Mouse (Mus musculus): ENCODE results near the gene Lrsam1.
A peak's percentile ranks its signal among the peaks of the same experiment; 100 is the strongest.
"Not testable (repeated sequence)": the region's sequence is repeated elsewhere in the genome, so short reads cannot be mapped to it uniquely, and the experiment has no call there.

Gene Lrsam1

GRCm38 (mm10) chr2:32961192-32961995 is at the start of gene Lrsam1, which contains the start of gene Rpl12:
Lrsam1 (minus strand) TSS chr2:32961614.
Rpl12 (plus strand) TSS chr2:32961559.
- DNase-seq, result peak; percentile 96 to 97

GRCm38 (mm10) chr2:33009055-33009454 is 47.6 kb upstream of the Lrsam1 start:
- DNase-seq, result not testable (repeated sequence)

- DNase-seq, result peak; percentile 80 to 81
These were observed 43.6 kb upstream of the Lrsam1 start for GRCm38 (mm10) chr2:33005041-33005440.

- DNase-seq, result no peak
These were observed 40.7 kb upstream of the Lrsam1 start for GRCm38 (mm10) chr2:33002144-33002543.

GRCm38 (mm10) chr2:32999752-33000151 is 38.3 kb upstream of the Lrsam1 start:
- DNase-seq, result no peak

GRCm38 (mm10) chr2:32997792-32998191 is 36.4 kb upstream of the Lrsam1 start:
- no peak for DNase-seq

GRCm38 (mm10) chr2:32997081-32997480 is 35.7 kb upstream of the Lrsam1 start:
- peak; percentile 79 to 83 for DNase-seq

- no peak for DNase-seq
These were observed 30.7 kb upstream of the Lrsam1 start for GRCm38 (mm10) chr2:32992130-32992529.

GRCm38 (mm10) chr2:32990167-32990832 is 28.9 kb upstream of the Lrsam1 start:
- DNase-seq, result peak in 1 of 2 experiments; percentile 48

GRCm38 (mm10) chr2:32989376-32989775 is 28.0 kb upstream of the Lrsam1 start:
- DNase-seq, result peak; percentile 62 to 66

GRCm38 (mm10) chr2:32985844-32986243 is 24.4 kb upstream of the Lrsam1 start:
- DNase-seq, result no peak

- no peak for DNase-seq
These were observed 22.2 kb upstream of the Lrsam1 start for GRCm38 (mm10) chr2:32983617-32984016.

- DNase-seq, result no peak
These were observed 21.3 kb upstream of the Lrsam1 start for GRCm38 (mm10) chr2:32982700-32983099.

- DNase-seq, result peak; percentile 93 to 95
These were observed 20.4 kb upstream of the Lrsam1 start, which contains the start of gene Slc2a8 for GRCm38 (mm10) chr2:32981725-32982271. Slc2a8 (minus strand) TSS chr2:32982083.

GRCm38 (mm10) chr2:32981281-32981680 is 19.9 kb upstream of the Lrsam1 start:
- peak in 1 of 2 experiments; percentile 42 for DNase-seq

- peak in 1 of 2 experiments; percentile 54 for DNase-seq
These were observed 18.3 kb upstream of the Lrsam1 start for GRCm38 (mm10) chr2:32979675-32980074.

GRCm38 (mm10) chr2:32978675-32979074 is 17.3 kb upstream of the Lrsam1 start:
- DNase-seq, result no peak

- DNase-seq, result no peak
These were observed 15.7 kb upstream of the Lrsam1 start for GRCm38 (mm10) chr2:32977114-32977513.

GRCm38 (mm10) chr2:32974216-32974615 is 12.8 kb upstream of the Lrsam1 start:
- peak in 1 of 2 experiments; percentile 57 for DNase-seq

GRCm38 (mm10) chr2:32971235-32971634 is 9.8 kb upstream of the Lrsam1 start:
- DNase-seq, result peak; percentile 85 to 87

- no peak for DNase-seq
These were observed 7.9 kb upstream of the Lrsam1 start for GRCm38 (mm10) chr2:32969326-32969725.

GRCm38 (mm10) chr2:32968024-32968614 is 6.7 kb upstream of the Lrsam1 start:
- DNase-seq, result peak; percentile 62 to 63
